Mouse (Mus musculus): ENCODE data around the gene Snd1.

Gene Snd1

DNA sequence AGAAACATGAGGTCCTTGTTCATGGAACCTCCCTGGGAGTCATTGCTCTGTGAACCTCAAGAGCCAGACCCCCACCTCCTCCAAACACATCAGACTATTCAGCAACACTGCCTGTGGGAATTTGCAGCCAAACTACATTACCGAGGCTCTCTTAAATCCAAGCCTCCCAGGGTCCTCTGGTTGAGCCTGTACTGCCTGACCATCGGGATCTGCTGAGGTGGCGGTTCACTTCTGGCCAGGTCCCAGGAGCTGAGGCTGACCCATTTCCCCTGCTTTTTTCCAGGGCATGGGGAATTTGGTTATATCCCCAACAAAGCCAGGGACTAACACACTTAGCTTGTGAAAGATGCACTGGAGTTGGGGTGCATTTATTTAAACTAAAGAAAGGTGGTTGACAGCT is 352.6 kb downstream of the Snd1 start:
- TF ChIP-seq POU5F1 (IDR thresholded peaks at IDR 0.05; ENCODE audit: borderline replicate concordance, low read length) (no peak), NANOG (IDR thresholded peaks at IDR 0.05; ENCODE audit: borderline replicate concordance, low read length) (no peak), CTCF (conservative IDR thresholded peaks at IDR 0.05; ENCODE audit: low read length) (no peak)
- Histone ChIP-seq H3K4me1 (replicated peaks; ENCODE audit: low read depth, low read length) (peaks cover 35% of the 10 kb centered on the region), H3K27me3 (ENCODE audit: insufficient read depth, low read length) (peaks cover 30% of the 10 kb centered on the region), H3K36me3 (ENCODE audit: insufficient read depth, low read length) (peaks cover 4% of the 10 kb centered on the region), H3K9me3 (ENCODE audit: low read length) (no peaks in the 10 kb centered on the region), H3K4me3 (replicated peaks; ENCODE audit: low read length) (no peak overlapping the region)

DNA sequence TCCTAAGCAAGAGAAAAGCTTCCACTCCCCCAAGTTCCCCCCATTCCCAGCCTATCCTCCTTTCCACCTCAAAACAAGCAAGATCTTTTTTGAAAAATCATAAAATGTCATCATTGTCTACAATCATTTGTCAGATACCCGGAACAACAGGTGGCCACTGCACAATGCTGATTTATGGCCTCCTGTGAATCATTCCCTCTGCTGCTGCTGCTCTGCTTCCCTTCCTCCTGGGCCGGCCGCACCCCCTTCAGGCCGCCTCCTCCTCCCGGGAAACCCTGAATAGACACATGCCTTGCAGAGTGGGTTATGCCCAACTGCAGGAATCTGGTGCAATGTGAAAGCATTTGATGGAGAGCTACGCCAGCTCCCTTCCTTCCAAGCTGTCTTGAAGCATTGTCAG is 353.7 kb downstream of the Snd1 start:
- H3K4me1 ChIP-seq (replicated peaks; ENCODE audit: low read depth, low read length), result peaks cover 36% of the 10 kb centered on the region
- TF ChIP-seq POU5F1 (IDR thresholded peaks at IDR 0.05; ENCODE audit: borderline replicate concordance, low read length) (no peak), CTCF (conservative IDR thresholded peaks at IDR 0.05; ENCODE audit: low read length) (no peak), NANOG (IDR thresholded peaks at IDR 0.05; ENCODE audit: borderline replicate concordance, low read length) (no peak)
- H3K36me3 ChIP-seq (ENCODE audit: insufficient read depth, low read length), result peaks cover 4% of the 10 kb centered on the region

DNA sequence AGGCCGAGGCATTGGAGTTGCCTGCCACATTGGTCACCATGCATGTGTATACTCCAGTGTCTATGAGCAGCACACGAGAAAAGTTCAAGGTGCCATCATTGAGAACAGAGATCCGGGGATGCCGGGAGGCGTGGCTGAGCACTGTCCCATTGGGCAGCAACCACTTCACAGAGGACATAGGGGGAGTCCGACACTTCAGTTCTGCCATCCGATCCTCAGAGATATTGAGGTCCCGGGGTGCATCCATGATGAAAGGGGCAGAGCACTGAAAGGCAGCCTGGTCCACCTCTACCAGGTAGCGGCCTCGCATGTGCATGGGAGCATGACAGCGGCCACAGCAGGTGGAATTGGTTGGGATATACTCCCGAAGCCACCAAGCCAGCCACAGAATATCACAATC is 355.4 kb downstream of the Snd1 start:
- no peak overlapping the region for H3K4me3 ChIP-seq (replicated peaks; ENCODE audit: low read length)
- peaks cover 57% of the 10 kb centered on the region for H3K27me3 ChIP-seq (ENCODE audit: insufficient read depth, low read length)
- peaks cover 4% of the 10 kb centered on the region for H3K36me3 ChIP-seq (ENCODE audit: insufficient read depth, low read length)
- no peaks in the 10 kb centered on the region for H3K9me3 ChIP-seq (ENCODE audit: low read length)
- peaks cover 43% of the 10 kb centered on the region for H3K4me1 ChIP-seq (replicated peaks; ENCODE audit: low read depth, low read length)
- TF ChIP-seq NANOG (IDR thresholded peaks at IDR 0.05; ENCODE audit: borderline replicate concordance, low read length) (no peak), CTCF (conservative IDR thresholded peaks at IDR 0.05; ENCODE audit: low read length) (no peak), POU5F1 (IDR thresholded peaks at IDR 0.05; ENCODE audit: borderline replicate concordance, low read length) (no peak)

More for the DNA sequence above, 353.7 kb downstream of the Snd1 start:
- Histone ChIP-seq H3K9me3 (ENCODE audit: low read length) (no peaks in the 10 kb centered on the region), H3K27me3 (ENCODE audit: insufficient read depth, low read length) (peaks cover 39% of the 10 kb centered on the region), H3K4me3 (replicated peaks; ENCODE audit: low read length) (no peak overlapping the region)

DNA sequence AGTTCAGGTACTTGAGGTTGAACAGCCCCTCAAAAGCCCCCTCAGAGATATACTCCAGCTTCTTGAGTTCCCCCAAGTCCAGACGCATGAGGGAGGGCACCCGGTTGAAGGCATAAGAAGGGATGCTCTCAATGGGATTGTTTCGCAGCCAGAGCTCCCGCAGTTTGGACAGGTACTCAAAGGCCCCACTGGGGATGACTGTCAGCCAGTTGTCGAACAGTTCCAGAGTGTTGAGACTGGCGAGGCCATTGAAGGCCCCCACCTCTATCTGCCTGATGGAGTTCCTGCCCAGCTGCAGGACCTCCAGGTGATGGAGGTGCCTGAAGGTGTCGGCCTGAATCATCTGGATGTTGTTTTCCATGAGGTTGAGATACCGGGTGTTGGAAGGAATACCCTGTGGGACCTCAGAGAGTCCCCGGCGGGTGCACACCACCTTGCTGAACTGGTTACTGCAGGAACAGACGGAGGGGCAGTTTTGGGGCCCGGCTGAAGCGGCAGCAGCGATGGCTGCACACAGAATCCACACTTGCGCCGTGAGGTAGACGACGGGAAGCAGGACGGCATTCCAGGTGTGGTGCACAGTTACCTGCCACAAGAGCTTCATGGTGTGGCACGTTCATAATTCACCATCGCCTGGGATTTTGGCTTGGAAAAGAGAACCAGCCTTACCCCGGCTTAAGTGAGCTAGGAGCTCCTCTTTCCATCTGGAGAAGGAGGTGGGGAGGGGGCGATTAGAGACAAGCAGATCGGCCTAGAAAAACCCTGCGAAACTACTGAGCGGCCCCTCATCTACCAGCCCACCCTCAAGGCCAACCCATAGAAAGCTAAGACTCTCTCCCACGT is 356.3 kb downstream of the Snd1 start, which contains the start of gene Lrrc4:
TSS of gene Lrrc4 (minus strand) at position 737 of the 843 bp plus-strand sequence.
- H3K27me3 ChIP-seq (ENCODE audit: insufficient read depth, low read length), result peaks cover 64% of the 10 kb centered on the region
- no peaks in the 10 kb centered on the region for H3K9me3 ChIP-seq (ENCODE audit: low read length)
- TF ChIP-seq NANOG (IDR thresholded peaks at IDR 0.05; ENCODE audit: borderline replicate concordance, low read length), result no peak
- TF ChIP-seq POU5F1 (IDR thresholded peaks at IDR 0.05; ENCODE audit: borderline replicate concordance, low read length), result no peak
- TF ChIP-seq CTCF (conservative IDR thresholded peaks at IDR 0.05; ENCODE audit: low read length), result no peak
- peaks cover 4% of the 10 kb centered on the region for H3K36me3 ChIP-seq (ENCODE audit: insufficient read depth, low read length)
- peak within 1 kb of the TSS; percentile 84 for H3K4me3 ChIP-seq (replicated peaks; ENCODE audit: low read length)
- peaks cover 43% of the 10 kb centered on the region for H3K4me1 ChIP-seq (replicated peaks; ENCODE audit: low read depth, low read length)

DNA sequence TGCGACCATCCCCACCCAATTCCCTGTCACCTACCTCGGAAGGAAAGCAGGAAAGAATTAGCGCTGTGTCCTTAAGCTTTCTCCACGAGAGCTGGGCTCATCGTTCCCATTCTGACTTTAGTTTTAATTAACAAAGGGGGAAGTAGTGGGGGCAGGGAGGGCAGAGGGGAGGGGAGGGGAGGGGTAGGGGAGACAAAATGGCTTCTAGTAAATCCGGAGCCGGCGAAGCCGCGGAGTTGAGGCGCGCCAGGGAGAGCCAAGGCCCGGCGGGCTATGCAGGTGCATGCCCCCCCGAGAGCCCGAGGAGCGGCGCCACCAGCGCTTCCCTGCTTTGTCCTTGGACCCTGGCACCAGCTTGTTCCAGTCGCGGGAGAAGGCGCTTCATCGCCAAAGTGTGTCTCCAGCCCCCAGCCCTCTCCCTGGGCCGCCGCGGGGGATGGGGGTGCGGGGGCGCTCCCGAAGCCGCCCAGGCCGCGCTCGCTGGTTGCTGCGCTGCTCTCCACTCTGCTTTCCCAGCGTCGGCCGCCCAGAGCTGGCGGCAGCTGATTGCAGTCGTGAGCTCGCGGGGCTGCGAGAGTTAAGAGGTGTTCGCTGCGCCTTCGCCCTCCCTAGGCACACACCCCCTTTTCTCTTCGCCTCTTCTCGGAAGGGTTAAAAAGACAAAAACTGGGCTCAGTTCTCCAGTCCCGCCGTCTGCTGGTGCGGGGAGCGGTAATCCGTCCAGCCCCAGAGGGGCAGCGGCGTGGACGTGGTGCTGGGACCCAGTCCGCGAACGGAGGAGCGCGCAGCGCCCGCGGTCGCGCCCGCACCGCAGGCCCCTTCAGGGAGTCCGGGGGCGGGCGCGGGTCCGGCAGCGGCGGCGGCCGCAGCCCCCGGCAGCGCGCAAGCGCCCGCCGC is 357.2 kb downstream of the Snd1 start:
- H3K27me3 ChIP-seq (ENCODE audit: insufficient read depth, low read length), result peaks cover 64% of the 10 kb centered on the region
- peaks cover 38% of the 10 kb centered on the region for H3K4me1 ChIP-seq (replicated peaks; ENCODE audit: low read depth, low read length)
- peaks cover 4% of the 10 kb centered on the region for H3K36me3 ChIP-seq (ENCODE audit: insufficient read depth, low read length)
- H3K4me3 ChIP-seq (replicated peaks; ENCODE audit: low read length), result peak overlapping the region; percentile 84
- no peaks in the 10 kb centered on the region for H3K9me3 ChIP-seq (ENCODE audit: low read length)
- no peak for TF ChIP-seq NANOG (IDR thresholded peaks at IDR 0.05; ENCODE audit: borderline replicate concordance, low read length)
- TF ChIP-seq POU5F1 (IDR thresholded peaks at IDR 0.05; ENCODE audit: borderline replicate concordance, low read length), result no peak
- no peak for TF ChIP-seq CTCF (conservative IDR thresholded peaks at IDR 0.05; ENCODE audit: low read length)

DNA sequence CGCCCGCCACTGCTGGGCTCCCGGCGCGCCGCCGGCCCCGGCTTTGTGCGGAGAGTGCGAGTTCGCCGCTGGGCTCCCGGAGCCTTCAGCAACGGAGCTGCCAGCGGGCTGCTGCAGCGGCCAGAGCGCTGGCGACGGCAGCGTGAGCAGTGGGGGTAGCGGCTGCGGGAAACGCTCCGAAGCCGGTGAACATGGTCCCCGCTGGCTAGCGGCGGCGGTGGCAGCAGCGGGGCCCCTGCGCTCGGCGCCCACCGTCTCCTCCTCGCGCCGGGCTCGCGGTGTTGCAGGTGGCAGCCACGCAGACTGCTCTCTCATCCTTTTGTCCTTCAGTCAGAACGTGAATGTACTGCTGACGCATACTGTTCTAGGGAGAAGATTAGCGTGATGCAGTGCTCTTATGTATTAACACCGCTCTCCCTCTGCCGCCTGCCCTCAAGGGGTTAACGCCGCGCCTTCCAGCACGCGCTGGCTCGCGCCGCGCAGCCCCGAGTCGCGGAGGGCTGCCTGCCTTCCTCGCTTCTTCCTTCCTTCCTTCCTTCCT is 357.9 kb downstream of the Snd1 start:
- H3K9me3 ChIP-seq (ENCODE audit: low read length), result no peaks in the 10 kb centered on the region
- H3K4me3 ChIP-seq (replicated peaks; ENCODE audit: low read length), result peak overlapping the region; percentile 84
- peaks cover 32% of the 10 kb centered on the region for H3K4me1 ChIP-seq (replicated peaks; ENCODE audit: low read depth, low read length)
- no peak for TF ChIP-seq NANOG (IDR thresholded peaks at IDR 0.05; ENCODE audit: borderline replicate concordance, low read length)
- no peak for TF ChIP-seq POU5F1 (IDR thresholded peaks at IDR 0.05; ENCODE audit: borderline replicate concordance, low read length)
- no peak for TF ChIP-seq CTCF (conservative IDR thresholded peaks at IDR 0.05; ENCODE audit: low read length)
- peaks cover 4% of the 10 kb centered on the region for H3K36me3 ChIP-seq (ENCODE audit: insufficient read depth, low read length)
- H3K27me3 ChIP-seq (ENCODE audit: insufficient read depth, low read length), result peaks cover 64% of the 10 kb centered on the region

DNA sequence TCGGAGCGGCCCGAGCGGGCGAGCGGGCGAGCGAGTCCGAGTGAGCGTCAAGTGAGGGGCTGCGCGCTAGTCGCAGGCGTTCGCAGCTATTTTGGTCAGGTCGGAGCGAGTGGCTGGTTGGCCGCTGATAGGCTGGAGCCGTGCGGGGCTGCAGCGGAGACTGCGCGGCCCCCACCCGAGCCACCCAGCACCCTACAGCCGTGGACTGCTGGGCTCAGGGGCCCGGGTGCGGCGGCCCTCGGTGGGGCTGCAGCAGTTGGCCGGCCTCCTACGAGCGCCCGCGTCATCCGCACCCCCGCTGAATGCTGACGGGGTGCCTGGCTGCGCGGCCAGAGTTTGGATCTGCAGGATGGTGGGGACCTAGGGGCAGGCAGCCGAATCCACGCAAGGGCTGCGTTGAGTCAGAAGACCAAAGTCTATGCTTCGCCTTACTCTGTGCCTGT is 358.5 kb downstream of the Snd1 start:
- Histone ChIP-seq H3K4me1 (replicated peaks; ENCODE audit: low read depth, low read length) (peaks cover 27% of the 10 kb centered on the region), H3K9me3 (ENCODE audit: low read length) (no peaks in the 10 kb centered on the region), H3K4me3 (replicated peaks; ENCODE audit: low read length) (peak overlapping the region; percentile 84), H3K36me3 (ENCODE audit: insufficient read depth, low read length) (peaks cover 4% of the 10 kb centered on the region), H3K27me3 (ENCODE audit: insufficient read depth, low read length) (peaks cover 64% of the 10 kb centered on the region)
- TF ChIP-seq CTCF (conservative IDR thresholded peaks at IDR 0.05; ENCODE audit: low read length), result no peak
- no peak for TF ChIP-seq POU5F1 (IDR thresholded peaks at IDR 0.05; ENCODE audit: borderline replicate concordance, low read length)
- TF ChIP-seq NANOG (IDR thresholded peaks at IDR 0.05; ENCODE audit: borderline replicate concordance, low read length), result no peak

DNA sequence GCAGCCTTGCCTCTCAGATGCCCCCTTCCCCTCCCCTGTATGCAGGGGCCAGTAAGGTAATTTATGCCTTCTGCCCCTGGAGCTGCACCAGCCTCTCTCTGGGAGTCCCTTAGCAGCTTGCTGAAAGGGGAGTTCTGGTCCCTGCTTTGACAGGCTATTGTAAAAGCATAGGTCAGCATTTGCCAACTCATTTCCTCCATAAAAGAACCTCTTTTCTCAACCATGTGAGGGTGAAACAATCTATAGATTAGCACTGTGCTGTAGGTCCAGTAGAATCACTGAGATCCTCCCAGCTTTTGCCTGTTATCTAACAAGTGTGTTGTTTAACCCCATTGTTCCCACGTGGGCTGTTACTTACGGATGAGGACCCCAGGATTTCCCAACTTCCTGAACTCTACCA is 359.1 kb downstream of the Snd1 start:
- TF ChIP-seq POU5F1 (IDR thresholded peaks at IDR 0.05; ENCODE audit: borderline replicate concordance, low read length) (no peak), CTCF (conservative IDR thresholded peaks at IDR 0.05; ENCODE audit: low read length) (no peak), NANOG (IDR thresholded peaks at IDR 0.05; ENCODE audit: borderline replicate concordance, low read length) (no peak)
- H3K4me1 ChIP-seq (replicated peaks; ENCODE audit: low read depth, low read length), result peaks cover 23% of the 10 kb centered on the region
- peaks cover 61% of the 10 kb centered on the region for H3K27me3 ChIP-seq (ENCODE audit: insufficient read depth, low read length)
- H3K9me3 ChIP-seq (ENCODE audit: low read length), result no peaks in the 10 kb centered on the region
- H3K36me3 ChIP-seq (ENCODE audit: insufficient read depth, low read length), result peaks cover 4% of the 10 kb centered on the region
- H3K4me3 ChIP-seq (replicated peaks; ENCODE audit: low read length), result peak overlapping the region; percentile 84; the same call in 1 of the 2 replicates

Measured in E14TG2a.4 (cell line).